Mouse (Mus musculus): Measurements from ENCODE around the gene Spata2l. TPM values are rescaled to one million over a fixed set of nuclear protein-coding genes. Genes with fewer than 3 reads are reported as not detected.
"Not testable (repeated sequence)": the region's sequence is repeated elsewhere in the genome, so short reads cannot be mapped to it uniquely, and the experiment has no call there.

Gene Spata2l
- total RNA-seq, 4 experiments from 2014 or later = 0.97 to 1.8 (median 1.3) TPM

DNA sequence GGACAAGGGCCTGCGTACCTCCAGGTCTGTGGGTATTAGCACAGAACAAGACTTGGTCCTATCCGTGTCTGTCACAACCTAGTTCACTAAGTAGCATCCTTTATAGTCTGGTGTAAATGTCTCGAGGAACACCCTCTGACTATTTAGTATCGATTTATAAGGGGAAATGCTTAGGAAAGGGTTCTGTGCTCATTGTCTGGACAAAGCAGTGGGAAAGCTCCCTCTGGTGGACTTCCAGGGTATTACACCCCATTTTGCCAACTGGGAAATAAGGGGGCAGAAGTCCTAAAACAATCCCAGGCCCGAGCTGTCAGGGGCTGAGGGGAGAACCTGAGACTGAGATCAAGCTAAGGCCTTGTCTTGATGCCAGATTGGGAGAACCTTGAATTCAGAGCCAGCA, 33.7 kb downstream of the Spata2l start:
- peak in 1 of 2 experiments; percentile 32 for DNase-seq (ENCODE audit: low spot score in 2 of 2)

DNA sequence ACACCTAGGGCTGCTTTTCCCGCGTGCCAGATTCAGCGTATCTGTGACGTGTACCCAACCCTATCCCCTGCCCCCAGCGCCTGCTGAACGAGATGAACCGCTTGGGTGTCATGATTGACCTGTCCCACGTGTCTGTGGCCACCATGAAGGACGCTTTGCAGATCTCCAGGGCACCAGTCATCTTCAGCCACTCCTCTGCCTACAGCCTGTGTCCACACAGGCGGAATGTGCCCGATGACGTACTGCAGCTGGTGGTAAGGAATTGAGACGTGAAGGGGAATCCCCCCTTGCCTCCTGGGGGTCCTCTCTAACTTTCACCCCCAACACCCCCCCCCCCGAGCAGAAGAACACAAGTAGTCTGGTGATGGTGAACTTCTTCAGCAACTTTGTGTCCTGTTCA, 36.2 kb downstream of the Spata2l start:
- no peak for DNase-seq (ENCODE audit: low spot score in 2 of 2)

DNA sequence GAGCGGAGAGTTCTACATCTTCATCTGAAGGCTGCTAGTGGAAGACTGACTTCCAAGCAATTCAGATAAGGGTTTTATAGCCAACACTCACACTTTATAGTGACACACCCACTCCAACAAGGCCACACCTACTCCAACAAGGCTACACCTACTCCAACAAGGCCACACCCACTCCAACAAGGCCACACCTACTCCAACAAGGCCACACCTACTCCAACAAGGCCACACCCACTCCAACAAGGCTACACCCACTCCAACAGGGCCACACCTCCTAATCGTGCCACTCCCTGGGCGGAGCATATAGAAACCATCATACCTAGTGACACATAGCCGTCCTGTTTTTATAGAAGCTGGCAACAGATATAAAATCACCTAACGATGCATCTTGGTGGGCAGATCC, 39.0 kb downstream of the Spata2l start:
- DNase-seq (ENCODE audit: low spot score in 2 of 2) = not testable (repeated sequence)

DNA sequence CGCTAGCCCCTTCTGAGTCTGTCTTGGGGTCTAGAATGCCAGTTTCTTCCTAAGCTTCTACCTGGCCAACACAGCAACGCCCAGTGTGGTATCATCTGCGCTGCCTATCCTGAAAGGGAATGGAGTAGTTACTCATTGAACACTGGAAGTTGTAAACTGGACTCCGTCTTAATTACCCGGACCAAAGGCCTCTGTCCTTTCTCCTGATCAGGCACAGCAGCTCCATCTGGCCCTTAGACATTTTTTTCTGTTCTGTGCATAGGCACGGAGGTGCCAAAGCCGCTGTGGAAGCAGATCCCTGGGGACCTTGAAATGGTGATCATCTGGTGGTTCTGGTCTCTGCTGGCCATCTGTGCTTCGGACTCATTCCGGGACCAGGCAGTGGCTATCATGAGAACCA, 42.3 kb downstream of the Spata2l start:
- DNase-seq (ENCODE audit: low spot score in 2 of 2) = no peak

DNA sequence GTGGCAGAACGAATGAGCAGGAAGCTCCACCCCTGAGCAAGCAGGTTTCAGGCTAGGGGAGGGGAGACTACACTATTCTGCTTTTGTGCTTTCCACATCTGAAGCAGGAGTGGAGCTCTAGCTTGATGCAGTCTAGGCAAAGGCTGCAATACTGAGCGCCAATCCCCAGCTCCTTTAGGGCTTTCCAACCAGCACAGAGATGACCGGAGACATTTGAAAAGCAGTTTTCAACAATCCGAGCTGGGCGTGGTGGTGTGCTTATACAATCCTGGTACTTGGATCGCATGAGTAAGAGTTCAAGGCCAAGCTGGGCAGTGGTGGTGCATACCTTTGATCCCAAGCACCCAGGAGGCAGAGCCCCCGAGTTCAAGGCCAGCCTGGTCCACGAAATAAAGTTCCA, 44.1 kb downstream of the Spata2l start:
- no peak for DNase-seq (ENCODE audit: low spot score in 2 of 2)

DNA sequence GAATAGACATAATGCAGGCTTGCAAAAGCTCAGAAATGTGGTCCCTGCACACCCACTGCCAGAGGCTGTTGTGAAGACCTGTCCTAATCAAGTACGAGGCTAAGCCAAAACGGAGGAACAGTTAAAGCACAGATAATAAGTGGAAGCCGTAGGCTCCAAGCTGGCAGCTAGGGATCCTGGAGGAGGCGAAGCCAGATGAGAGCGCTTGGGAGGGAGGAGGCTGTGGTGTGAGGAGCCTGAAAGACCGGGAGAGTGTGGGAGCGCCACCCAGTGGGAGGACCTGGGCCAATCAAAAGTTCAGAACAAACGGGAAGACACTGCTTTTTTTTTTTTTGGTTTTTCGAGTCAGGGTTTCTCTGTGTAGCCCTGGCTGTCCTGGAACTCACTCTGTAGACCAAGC, 45.4 kb downstream of the Spata2l start:
- DNase-seq (ENCODE audit: low spot score in 2 of 2) = peak; percentile 67 to 72

DNA sequence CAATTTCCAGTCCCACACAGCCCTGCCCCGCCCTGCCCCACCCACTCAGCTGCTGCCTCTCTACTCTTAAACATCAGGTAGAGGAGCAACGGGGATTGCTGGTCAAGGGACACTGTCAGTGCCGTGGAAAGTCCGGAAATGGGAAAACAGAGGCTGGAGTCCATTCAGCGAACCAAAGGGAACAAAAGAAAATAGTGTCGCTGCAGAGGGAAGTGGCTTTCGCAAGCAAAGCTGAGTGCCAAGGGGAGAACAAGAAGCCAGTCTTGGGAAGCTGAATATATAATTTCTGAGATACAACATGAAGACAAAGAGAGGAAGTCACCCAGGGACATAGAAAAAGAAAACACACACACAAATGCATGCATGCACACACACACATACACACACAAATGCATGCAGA, 47.2 kb downstream of the Spata2l start:
- DNase-seq (ENCODE audit: low spot score in 2 of 2) = no peak

DNA sequence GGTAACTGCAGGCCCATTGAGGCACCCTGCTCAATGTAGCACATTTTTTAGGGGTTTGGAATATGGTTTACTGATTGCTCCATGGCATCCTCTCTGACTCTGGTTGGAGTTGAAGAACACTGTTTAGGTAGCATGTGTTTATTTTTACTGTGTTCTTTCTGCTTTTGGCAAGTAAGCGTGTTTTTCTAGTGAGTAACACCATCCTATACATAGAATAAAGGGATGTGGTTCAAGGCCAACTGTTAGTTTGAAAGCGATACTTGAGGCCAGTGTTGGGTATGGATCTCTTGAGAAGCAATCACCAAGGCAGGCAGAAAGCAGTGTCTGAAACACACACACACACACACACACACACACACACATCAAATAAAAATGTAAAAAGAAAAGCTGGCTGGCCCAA, 48.0 kb downstream of the Spata2l start:
- no peak for DNase-seq (ENCODE audit: low spot score in 2 of 2)

DNA sequence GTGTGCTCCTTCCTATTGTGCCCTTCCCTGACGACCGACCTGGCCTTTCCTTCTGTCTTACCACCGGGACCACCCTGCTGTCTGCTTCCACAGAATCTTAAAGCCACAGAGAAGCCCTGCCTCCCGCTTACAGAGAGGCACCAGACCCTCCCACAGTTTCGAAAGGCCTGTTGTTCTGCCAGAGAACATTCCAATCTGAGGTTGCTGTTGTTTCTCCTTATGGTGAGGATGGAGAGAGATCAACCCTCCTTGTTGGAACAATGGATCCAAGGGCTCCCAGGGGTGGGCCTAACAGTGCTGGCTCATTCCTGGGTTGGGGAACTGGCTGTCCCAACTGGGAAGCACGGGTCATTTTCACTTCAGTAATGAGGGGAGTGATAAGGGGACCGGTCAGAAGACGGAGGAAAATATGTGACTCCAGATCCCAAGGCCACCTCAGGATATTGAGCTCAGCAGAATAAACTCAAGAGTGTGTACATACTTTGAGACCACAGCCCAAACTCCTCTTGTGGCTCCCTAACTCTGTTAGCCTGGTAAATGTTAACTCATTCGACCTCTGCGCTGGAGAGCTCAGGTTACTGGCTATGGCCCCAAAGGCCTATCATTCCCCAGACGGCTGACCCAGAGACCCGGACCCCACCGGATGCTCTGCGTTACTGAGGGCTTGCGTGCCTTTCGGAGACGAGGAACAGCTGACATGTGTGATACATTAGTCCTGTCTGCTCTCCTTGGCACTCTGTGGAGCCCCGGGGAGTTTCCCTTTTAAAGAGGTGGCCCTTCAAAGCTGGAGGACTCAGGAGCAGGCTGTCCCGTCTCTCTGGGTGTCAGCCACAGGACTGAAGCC, 50.2 kb downstream of the Spata2l start, which contains the start of gene Dpep1:
Gene Dpep1 (plus strand): TSS at position 677 of the 844 bp plus-strand sequence.
- peak; percentile 45 to 56 for DNase-seq (ENCODE audit: low spot score in 2 of 2)

DNA sequence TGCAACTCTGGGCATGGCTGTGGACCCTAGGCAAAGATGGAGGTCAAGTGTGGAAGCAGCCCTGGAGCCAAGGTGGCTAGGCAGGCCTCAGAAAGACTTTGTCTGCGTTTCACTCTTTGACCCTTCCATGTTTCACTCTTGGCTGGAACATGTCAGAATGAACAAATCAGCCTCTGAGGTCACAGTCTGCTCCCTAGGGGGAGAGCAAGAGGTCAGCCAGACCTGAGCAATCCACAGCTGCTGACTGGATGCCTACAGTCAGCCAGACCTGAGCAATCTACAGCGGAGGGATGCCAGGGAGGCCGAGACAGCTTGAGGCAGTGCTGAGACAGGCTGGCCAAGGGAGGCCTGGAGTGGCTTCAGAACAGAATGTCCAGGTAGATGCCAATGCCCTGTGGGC, 54.6 kb downstream of the Spata2l start:
- peak; percentile 56 to 59 for DNase-seq (ENCODE audit: low spot score in 2 of 2)

Other genes with a start within 250 kb of the Spata2l start
- 10 to 100 TPM; 55.0 to 63.5 (median 62.4) TPM for gene Ankrd11, start 194.0 kb downstream of the Spata2l start, total RNA-seq (2022)
- 10 to 100 TPM; 74.1 to 81.0 (median 77.4) TPM for gene Spg7, start 173.3 kb downstream of the Spata2l start, total RNA-seq (2022)
- 100 to 1,000 TPM; 382 to 564 (median 462) TPM for gene Rpl13, start 133.9 kb downstream of the Spata2l start, total RNA-seq (2022)
- gene Cpne7, start 118.9 kb downstream of the Spata2l start, total RNA-seq (2022) = under 1 TPM in 1 of 4 experiments, not detected in 3; 0.24 TPM
- 1 to 10 TPM in 2 of 4 experiments, under 1 TPM in 2; 0.58 to 2.9 (median 0.88) TPM for gene Sult5a1, start 77.9 kb downstream of the Spata2l start, total RNA-seq (2022)
- gene Dpep1, start 50.0 kb downstream of the Spata2l start, total RNA-seq (2022) = 10 to 100 TPM in 2 of 4 experiments, 1 to 10 TPM in 2; 5.6 to 14.7 (median 9.7) TPM
- 10 to 100 TPM; 51.5 to 60.8 (median 56.0) TPM for gene Chmp1a, start 23.5 kb downstream of the Spata2l start, total RNA-seq (2022)
- gene Spata33, start 23.4 kb downstream of the Spata2l start, total RNA-seq (2022) = 1 to 10 TPM in 1 of 4 experiments, under 1 TPM in 3; 0.12 to 1.6 (median 0.58) TPM
- 10 to 100 TPM in 3 of 4 experiments, 1 to 10 TPM in 1; 9.7 to 14.3 (median 12.0) TPM for gene Cdk10, start 11.4 kb downstream of the Spata2l start, total RNA-seq (2022)
- 1 to 10 TPM; 3.8 to 8.4 (median 5.4) TPM for gene Zfp276, start 18.0 kb upstream of the Spata2l start, total RNA-seq (2022)
- 10 to 100 TPM; 13.7 to 22.6 (median 21.7) TPM for gene Vps9d1, start 18.1 kb upstream of the Spata2l start, total RNA-seq (2022)
- not detected for gene Fanca, start 82.3 kb upstream of the Spata2l start, total RNA-seq (2022)
- under 1 TPM in 3 of 4 experiments, not detected in 1; 0.16 to 0.22 (median 0.20) TPM for gene Spire2, start 96.5 kb upstream of the Spata2l start, total RNA-seq (2022)
- gene Tcf25, start 137.5 kb upstream of the Spata2l start, total RNA-seq (2022) = 100 to 1,000 TPM; 125 to 155 (median 141) TPM
- gene Mc1r, start 170.9 kb upstream of the Spata2l start, total RNA-seq (2022) = under 1 TPM in 1 of 4 experiments, not detected in 3; 0.08 TPM
- under 1 TPM in 2 of 4 experiments, not detected in 2; 0.17 to 0.24 TPM for gene Tubb3, start 175.2 kb upstream of the Spata2l start, total RNA-seq (2022)
- gene Def8, start 187.3 kb upstream of the Spata2l start, total RNA-seq (2022) = 10 to 100 TPM; 36.9 to 47.1 (median 38.2) TPM
- 10 to 100 TPM; 45.0 to 48.8 (median 47.8) TPM for gene Afg3l1, start 241.7 kb upstream of the Spata2l start, total RNA-seq (2022)